Mouse (Mus musculus): ENCODE data around the gene Aldh3b3. TPM values are rescaled to one million over a fixed set of nuclear protein-coding genes. Genes with fewer than 3 reads are reported as not detected.
"Not testable (repeated sequence)": the region's sequence is repeated elsewhere in the genome, so short reads cannot be mapped to it uniquely, and the experiment has no call there.

Gene Aldh3b3
- polyA plus RNA-seq, 1 experiment from 2014 or later = not detected

GRCm38 (mm10) chr19:3957296-3958036, 979 bp upstream of the Aldh3b3 start:
- H3K27me3 ChIP-seq (replicated peaks); H3K36me3 ChIP-seq; H3K9me3 ChIP-seq; H3K4me2 ChIP-seq; H3K4me3 ChIP-seq; H3K4me1 ChIP-seq; ATAC-seq (ENCODE audit: extremely low read depth, insufficient number of reproducible peaks, low FRiP score, low TSS enrichment); H3K9ac ChIP-seq; H3K27ac ChIP-seq (replicated peaks): not testable (repeated sequence)
- 74% methylated on average over 4 of the region's 5 CpGs for WGBS

GRCm38 (mm10) chr19:3959030-3959429, 585 bp downstream of the Aldh3b3 start:
- Histone ChIP-seq H3K9ac (no peak overlapping the region), H3K4me1 (peaks cover 5% of the 10 kb centered on the region; the same call in 1 of the 2 replicates), H3K36me3 (no peaks in the 10 kb centered on the region), H3K4me2 (no peak overlapping the region), H3K9me3 (no peaks in the 10 kb centered on the region), H3K27ac (replicated peaks) (no peak overlapping the region), H3K27me3 (replicated peaks) (peaks cover 6% of the 10 kb centered on the region; the same call in 1 of the 2 replicates), H3K4me3 (no peak overlapping the region)
- no peak for ATAC-seq (ENCODE audit: extremely low read depth, insufficient number of reproducible peaks, low FRiP score, low TSS enrichment)

- H3K9me3 ChIP-seq = no peaks in the 10 kb centered on the region
- ATAC-seq (ENCODE audit: extremely low read depth, insufficient number of reproducible peaks, low FRiP score, low TSS enrichment) = no peak
- H3K4me1 ChIP-seq = peaks cover 5% of the 10 kb centered on the region; the same call in 1 of the 2 replicates
- H3K4me3 ChIP-seq = no peak overlapping the region
- H3K27ac ChIP-seq (replicated peaks) = no peak overlapping the region
- H3K27me3 ChIP-seq (replicated peaks) = 0 out of 2 replicates have a peak, but pooled peaks cover under 1% of the 10 kb centered on the region
- H3K4me2 ChIP-seq = no peak overlapping the region
- 78% methylated on average over 5 of the region's 5 CpGs for whole genome bisulfite sequencing
- H3K36me3 ChIP-seq = no peaks in the 10 kb centered on the region
- H3K9ac ChIP-seq = no peak overlapping the region
Measured at GRCm38 (mm10) chr19:3960211-3960610, 1.8 kb downstream of the Aldh3b3 start.

GRCm38 (mm10) chr19:3961805-3962204, 3.4 kb downstream of the Aldh3b3 start:
- H3K27ac ChIP-seq (replicated peaks); H3K4me1 ChIP-seq; H3K9me3 ChIP-seq; H3K27me3 ChIP-seq (replicated peaks); H3K4me3 ChIP-seq; H3K9ac ChIP-seq; ATAC-seq (ENCODE audit: extremely low read depth, insufficient number of reproducible peaks, low FRiP score, low TSS enrichment); H3K4me2 ChIP-seq; H3K36me3 ChIP-seq: not testable (repeated sequence)
- 60% methylated on average over 6 of the region's 6 CpGs for WGBS

GRCm38 (mm10) chr19:3962469-3962868, 4.0 kb downstream of the Aldh3b3 start:
- H3K36me3 ChIP-seq = no peaks in the 10 kb centered on the region
- no peak overlapping the region for H3K27ac ChIP-seq (replicated peaks)
- no peak overlapping the region for H3K4me2 ChIP-seq
- no peaks in the 10 kb centered on the region for H3K27me3 ChIP-seq (replicated peaks)
- no peak for ATAC-seq (ENCODE audit: extremely low read depth, insufficient number of reproducible peaks, low FRiP score, low TSS enrichment)
- WGBS = 20% methylated on average over 2 of the region's 2 CpGs
- H3K4me3 ChIP-seq = no peak overlapping the region
- peaks cover 10% of the 10 kb centered on the region for H3K4me1 ChIP-seq
- H3K9ac ChIP-seq = no peak overlapping the region
- no peaks in the 10 kb centered on the region for H3K9me3 ChIP-seq

- no peak overlapping the region for H3K4me3 ChIP-seq
- no peaks in the 10 kb centered on the region for H3K9me3 ChIP-seq
- H3K27me3 ChIP-seq (replicated peaks) = peaks cover 2% of the 10 kb centered on the region; the same call in 1 of the 2 replicates
- 60% methylated on average over 4 of the region's 4 CpGs for WGBS
- H3K4me2 ChIP-seq = no peak overlapping the region
- H3K9ac ChIP-seq = no peak overlapping the region
- no peak overlapping the region for H3K27ac ChIP-seq (replicated peaks)
- peaks cover 21% of the 10 kb centered on the region for H3K4me1 ChIP-seq
- ATAC-seq (ENCODE audit: extremely low read depth, insufficient number of reproducible peaks, low FRiP score, low TSS enrichment) = no peak
- H3K36me3 ChIP-seq = no peaks in the 10 kb centered on the region
Measured at GRCm38 (mm10) chr19:3964030-3964429, 5.6 kb downstream of the Aldh3b3 start.

GRCm38 (mm10) chr19:3966330-3967075, 8.1 kb downstream of the Aldh3b3 start:
- Histone ChIP-seq H3K9me3 (no peaks in the 10 kb centered on the region), H3K9ac (no peak overlapping the region), H3K4me2 (no peak overlapping the region), H3K27me3 (replicated peaks) (peaks cover 17% of the 10 kb centered on the region), H3K27ac (replicated peaks) (no peak overlapping the region), H3K4me1 (peaks cover 23% of the 10 kb centered on the region), H3K4me3 (no peak overlapping the region), H3K36me3 (no peaks in the 10 kb centered on the region)
- 62% methylated on average over 11 of the region's 11 CpGs for WGBS
- ATAC-seq (ENCODE audit: extremely low read depth, insufficient number of reproducible peaks, low FRiP score, low TSS enrichment) = no peak

- Histone ChIP-seq H3K4me1 (peaks cover 23% of the 10 kb centered on the region), H3K9ac (no peak overlapping the region)
- WGBS = 34% methylated on average over 3 of the region's 3 CpGs
Measured at GRCm38 (mm10) chr19:3967258-3967657, 8.8 kb downstream of the Aldh3b3 start.

GRCm38 (mm10) chr19:3972229-3972628, 13.8 kb downstream of the Aldh3b3 start, which contains the start of gene Aldh3b2:
Gene Aldh3b2, plus strand, starts transcription at chr19:3972328.
- Histone ChIP-seq H3K9me3 (no peaks in the 10 kb centered on the region), H3K4me2 (no peak within 1 kb of the TSS), H3K9ac (no peak within 1 kb of the TSS), H3K27me3 (replicated peaks) (peaks cover 25% of the 10 kb centered on the region), H3K4me3 (no peak within 1 kb of the TSS), H3K4me1 (peaks cover 15% of the 10 kb centered on the region), H3K36me3 (no peaks in the 10 kb centered on the region), H3K27ac (replicated peaks) (no peak within 1 kb of the TSS)
- 42% methylated on average over 9 of the region's 9 CpGs for WGBS
- no peak for ATAC-seq (ENCODE audit: extremely low read depth, insufficient number of reproducible peaks, low FRiP score, low TSS enrichment)

More at GRCm38 (mm10) chr19:3967258-3967657, 8.8 kb downstream of the Aldh3b3 start:
- ATAC-seq (ENCODE audit: extremely low read depth, insufficient number of reproducible peaks, low FRiP score, low TSS enrichment) = no peak
- Histone ChIP-seq H3K4me2 (no peak overlapping the region), H3K27me3 (replicated peaks) (peaks cover 17% of the 10 kb centered on the region), H3K36me3 (no peaks in the 10 kb centered on the region), H3K4me3 (no peak overlapping the region), H3K27ac (replicated peaks) (no peak overlapping the region), H3K9me3 (no peaks in the 10 kb centered on the region)

- peaks cover 17% of the 10 kb centered on the region for H3K27me3 ChIP-seq (replicated peaks)
- not testable (repeated sequence) for H3K4me1 ChIP-seq; ATAC-seq (ENCODE audit: extremely low read depth, insufficient number of reproducible peaks, low FRiP score, low TSS enrichment); H3K27ac ChIP-seq (replicated peaks); H3K9ac ChIP-seq; H3K9me3 ChIP-seq; H3K4me3 ChIP-seq; H3K4me2 ChIP-seq; H3K36me3 ChIP-seq
- WGBS = 67% methylated on average over 6 of the region's 6 CpGs
Measured at GRCm38 (mm10) chr19:3974608-3975007, 16.2 kb downstream of the Aldh3b3 start.

GRCm38 (mm10) chr19:3975866-3976265, 17.4 kb downstream of the Aldh3b3 start:
- H3K4me1 ChIP-seq = 0 out of 2 replicates have a peak, but pooled peaks cover 2% of the 10 kb centered on the region
- no peak overlapping the region for H3K4me2 ChIP-seq
- peaks cover 9% of the 10 kb centered on the region for H3K27me3 ChIP-seq (replicated peaks)
- H3K4me3 ChIP-seq = no peak overlapping the region
- no peaks in the 10 kb centered on the region for H3K36me3 ChIP-seq
- no peaks in the 10 kb centered on the region for H3K9me3 ChIP-seq
- 55% methylated on average over 2 of the region's 2 CpGs for WGBS
- H3K9ac ChIP-seq = no peak overlapping the region
- no peak overlapping the region for H3K27ac ChIP-seq (replicated peaks)
- ATAC-seq (ENCODE audit: extremely low read depth, insufficient number of reproducible peaks, low FRiP score, low TSS enrichment) = no peak

Data from heart, embryonic 13.5 days (tissue).